Mouse (Mus musculus): Measurements from ENCODE around the gene Ddit4.

- TF ChIP-seq NRF1 (IDR thresholded peaks at IDR 0.05; ENCODE audit: low read depth, low read length) (no peak), MXI1 (IDR thresholded peaks at IDR 0.05; ENCODE audit: low read depth, low read length) (no peak), BHLHE40 (IDR thresholded peaks at IDR 0.05; ENCODE audit: low read depth, low read length) (no peak), CTCF (conservative IDR thresholded peaks at IDR 0.05 in 1 of 2, IDR thresholded peaks at IDR 0.05 in 1 of 2; ENCODE audit: low read depth in 2 of 2, low read length in 2 of 2) (no peak), USF1 (IDR thresholded peaks at IDR 0.05; ENCODE audit: low read depth, low read length) (no peak), NELFE (IDR thresholded peaks at IDR 0.05; ENCODE audit: low read depth, low read length) (no peak), EP300 (IDR thresholded peaks at IDR 0.05; ENCODE audit: low read length) (peak; percentile 27; the same call in 1 of the 2 replicates), UBTF (IDR thresholded peaks at IDR 0.05; ENCODE audit: low read depth, low read length) (no peak), E2F4 (IDR thresholded peaks at IDR 0.05; ENCODE audit: insufficient replicate concordance, low read depth, low read length) (no peak)
Measured at GRCm38 (mm10) chr10:59901986-59902605, 49.5 kb downstream of the Ddit4 start.
